Mouse (Mus musculus): ENCODE data around the gene Gstz1.
"Not testable (repeated sequence)": the region's sequence is repeated elsewhere in the genome, so short reads cannot be mapped to it uniquely, and the experiment has no call there.

Gene Gstz1

GRCm38 (mm10) chr12:87146966-87147365 is at the start of gene Gstz1:
Gstz1 (plus strand) TSS chr12:87147165.
- DNase-seq (ENCODE audit: low spot score), result peak; percentile 83

- DNase-seq (ENCODE audit: low spot score), result no peak
Observed at GRCm38 (mm10) chr12:87100331-87100730, 46.6 kb upstream of the Gstz1 start.

DNA sequence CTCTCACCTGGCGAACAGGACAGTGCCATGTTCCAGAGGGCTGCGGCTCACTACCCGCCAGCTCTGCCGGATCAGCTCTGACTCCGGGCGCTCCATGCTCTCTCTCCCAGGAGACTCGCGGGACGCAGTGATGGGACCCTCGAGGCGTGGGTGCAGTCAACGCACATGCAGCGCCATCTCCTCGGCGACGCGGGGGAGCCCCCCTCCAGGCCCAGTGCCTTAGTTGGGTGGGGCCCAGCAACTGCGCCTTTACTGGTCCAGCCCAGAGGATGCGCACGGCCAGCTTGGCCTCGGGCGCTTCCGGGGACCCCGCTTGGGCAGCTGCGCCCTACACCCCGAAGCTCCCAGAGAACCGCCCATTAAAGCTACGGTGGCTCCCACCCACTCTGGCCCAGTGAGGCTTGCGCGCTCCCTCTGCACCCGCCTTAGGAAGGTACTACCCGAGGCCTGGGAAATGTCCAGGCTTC is 44.8 kb upstream of the Gstz1 start, which contains the start of gene Ngb:
TSS of gene Ngb (minus strand) at position 375 of the 467 bp plus-strand sequence.
- DNase-seq (ENCODE audit: low spot score), result no peak

- DNase-seq (ENCODE audit: low spot score), result no peak
Observed at GRCm38 (mm10) chr12:87103471-87103870, 43.5 kb upstream of the Gstz1 start.

DNA sequence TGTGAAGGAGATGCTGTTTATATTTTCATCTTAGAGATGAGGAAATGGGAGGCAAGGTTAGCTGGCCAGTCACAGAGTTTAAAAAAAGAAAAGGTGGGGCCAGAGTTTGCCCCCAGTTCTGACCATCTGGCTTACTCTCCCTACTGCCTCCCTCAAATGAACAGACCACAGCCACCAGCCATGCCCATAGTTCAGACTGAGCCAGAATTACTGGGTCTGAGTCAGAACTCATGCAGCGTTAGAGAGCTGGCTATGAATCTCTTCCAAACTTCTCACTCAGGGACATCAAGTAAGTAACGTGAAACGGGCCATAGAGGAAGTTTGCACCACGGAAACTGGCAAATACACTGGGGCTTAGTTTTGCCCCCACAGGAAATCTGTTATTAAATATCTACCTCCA is 42.2 kb upstream of the Gstz1 start:
- no peak for DNase-seq (ENCODE audit: low spot score)

DNA sequence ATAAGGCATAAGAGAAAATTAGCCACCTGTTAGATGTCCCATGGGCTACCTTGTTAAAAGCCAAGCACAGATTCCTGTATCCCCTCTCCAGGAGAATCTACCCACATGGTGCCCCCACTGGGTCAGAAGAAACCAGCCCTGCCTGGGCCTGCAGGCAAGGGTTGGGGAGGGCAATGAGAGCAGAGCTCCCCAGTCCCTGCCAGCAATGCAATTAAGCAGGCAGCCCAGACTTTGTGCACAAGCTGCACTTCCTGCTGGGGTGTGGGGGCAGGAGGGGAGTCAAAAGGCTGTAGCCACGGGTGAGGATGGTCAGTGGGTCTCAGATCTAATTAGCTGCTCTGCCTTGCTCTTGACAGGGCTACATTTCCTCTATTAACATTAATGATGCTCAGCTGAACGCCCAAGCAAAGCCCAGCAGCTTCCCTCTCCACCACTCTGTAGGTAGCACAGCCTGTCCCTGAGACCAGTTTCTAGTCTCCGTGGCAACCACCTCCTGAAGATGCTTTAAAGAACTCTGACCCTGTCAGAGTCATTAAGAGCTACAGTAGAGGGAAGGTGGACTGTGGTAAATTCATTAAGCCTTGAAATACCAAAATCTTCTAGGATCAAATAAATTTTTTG is 39.5 kb upstream of the Gstz1 start:
- DNase-seq (ENCODE audit: low spot score), result no peak

DNA sequence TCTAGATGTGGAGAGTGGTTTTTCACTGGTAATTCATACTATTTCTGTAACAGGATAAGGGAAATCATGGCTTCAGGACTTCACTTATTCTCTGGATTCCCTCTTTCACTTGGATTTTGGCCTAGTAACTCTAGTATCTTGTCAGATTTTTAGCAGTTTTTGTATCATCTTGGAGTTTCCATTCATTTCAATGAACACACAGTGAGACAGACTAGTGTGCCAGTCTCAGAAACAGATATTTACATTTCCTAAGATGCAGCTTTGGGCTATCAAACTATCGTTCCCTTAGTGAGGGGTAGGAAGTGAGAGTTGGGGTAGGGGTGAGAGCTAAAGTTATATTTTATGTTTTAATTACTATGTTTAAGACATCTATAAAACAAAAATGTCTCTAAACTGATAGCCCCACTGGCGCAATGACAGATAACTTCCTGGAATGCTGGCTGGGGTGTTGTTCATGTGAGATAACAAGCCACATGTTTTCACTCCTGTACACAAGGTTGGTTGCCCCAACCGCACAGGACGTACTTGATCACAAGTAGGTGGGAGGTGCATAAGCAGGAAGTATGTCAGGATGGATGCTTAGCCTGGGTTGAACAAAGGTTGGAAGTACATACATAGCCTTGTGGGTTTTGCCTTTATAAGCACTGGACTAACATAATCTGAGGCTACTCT is 24.9 kb upstream of the Gstz1 start:
- no peak for DNase-seq (ENCODE audit: low spot score)

DNA sequence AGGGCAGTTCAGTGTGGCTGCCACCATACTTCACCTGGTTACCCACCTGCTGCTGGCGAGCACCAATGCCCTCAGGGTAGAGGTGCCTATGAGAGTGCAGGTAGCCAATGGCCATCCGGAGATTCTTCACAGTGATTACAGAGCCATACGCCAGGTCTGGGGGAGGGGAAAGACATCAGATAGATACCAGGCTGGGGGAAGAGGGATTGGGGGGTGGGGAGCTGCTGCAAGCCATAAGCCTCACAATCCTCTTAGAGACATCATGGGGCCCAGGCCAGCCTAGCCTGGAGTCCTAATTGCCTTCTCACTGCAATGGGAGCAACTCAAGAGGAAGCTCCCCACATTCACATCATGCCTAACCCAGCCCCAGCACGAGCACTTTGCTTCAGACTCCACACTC is 19.7 kb upstream of the Gstz1 start:
- DNase-seq (ENCODE audit: low spot score), result no peak

DNA sequence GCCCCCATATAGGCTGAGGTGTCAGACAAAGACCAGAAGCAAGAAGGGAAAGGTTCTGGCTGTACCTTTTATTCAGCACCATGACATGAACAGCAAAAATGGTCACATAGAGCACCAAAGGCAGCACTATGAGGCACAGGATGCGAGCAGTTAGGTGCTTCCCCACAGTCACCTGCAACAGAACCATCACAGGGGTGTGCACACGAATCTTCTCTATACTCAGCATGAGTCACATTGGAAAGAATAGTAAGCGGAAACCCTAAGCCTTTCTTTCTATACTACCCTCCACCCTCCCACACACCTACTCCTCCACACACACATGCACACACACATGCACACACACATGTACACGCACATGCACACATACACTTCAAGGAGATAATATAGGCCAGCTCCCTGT is 16.7 kb upstream of the Gstz1 start:
- DNase-seq (ENCODE audit: low spot score), result no peak

DNA sequence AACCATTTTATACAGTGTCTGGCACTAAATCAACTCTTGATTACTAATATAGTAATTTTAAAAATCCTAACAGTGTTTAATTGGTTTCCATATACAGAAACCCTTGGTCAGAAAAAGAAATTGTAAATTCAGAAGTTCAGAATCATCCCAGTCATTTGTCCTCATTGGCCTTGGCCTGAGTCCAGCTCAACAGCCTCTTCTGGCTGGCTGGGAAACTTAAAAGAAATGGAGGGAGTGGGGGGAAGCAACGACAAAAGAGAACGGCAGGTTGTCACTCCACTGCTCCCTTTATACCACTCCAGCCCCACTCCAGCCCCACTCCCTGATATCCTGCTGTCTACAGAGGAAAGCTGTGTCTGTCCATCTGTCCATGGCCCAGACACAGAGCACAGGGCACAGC is 15.8 kb upstream of the Gstz1 start:
- DNase-seq (ENCODE audit: low spot score), result no peak

- DNase-seq (ENCODE audit: low spot score), result no peak
Observed at GRCm38 (mm10) chr12:87131619-87132018, 15.3 kb upstream of the Gstz1 start.

DNA sequence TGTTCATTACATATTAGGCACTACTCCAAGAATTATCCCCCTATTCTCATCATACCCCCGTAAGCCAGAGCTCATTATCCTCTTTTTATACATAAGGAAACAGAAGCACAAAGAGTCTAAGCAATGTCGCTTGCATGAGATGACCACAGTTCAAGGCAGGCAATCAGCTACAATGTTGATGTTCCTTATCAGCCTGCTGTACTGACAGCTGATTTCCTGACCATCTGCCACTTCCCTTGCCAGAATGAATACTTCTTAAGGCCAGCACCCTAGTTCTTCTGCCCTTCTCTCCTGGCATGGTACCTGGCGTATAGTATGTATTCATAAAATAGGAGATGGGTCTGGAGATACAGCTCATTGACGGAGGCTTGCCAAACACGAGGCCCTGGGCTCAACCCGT is 14.8 kb upstream of the Gstz1 start:
- no peak for DNase-seq (ENCODE audit: low spot score)

GRCm38 (mm10) chr12:87132784-87133183 is 14.2 kb upstream of the Gstz1 start:
- DNase-seq (ENCODE audit: low spot score), result no peak

- no peak for DNase-seq (ENCODE audit: low spot score)
Observed at GRCm38 (mm10) chr12:87137439-87138341, 9.3 kb upstream of the Gstz1 start.

DNA sequence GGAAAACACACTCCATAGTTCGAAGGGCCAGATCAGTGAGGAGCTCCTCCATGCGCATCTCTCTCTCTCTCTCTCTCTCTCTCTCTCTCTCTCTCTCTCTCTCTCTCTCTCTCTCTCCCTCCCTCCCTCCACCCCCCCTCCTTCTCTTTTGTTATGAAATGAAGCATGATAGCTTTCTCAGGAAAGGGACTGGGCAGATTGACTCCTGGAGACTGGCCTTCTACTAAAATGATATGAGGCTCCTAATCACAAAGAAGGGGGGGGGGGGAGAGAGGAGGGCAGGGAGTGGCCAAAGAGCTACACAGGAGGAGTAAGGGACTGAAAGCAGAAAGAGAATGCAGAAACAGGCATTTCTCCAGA is 8.6 kb upstream of the Gstz1 start:
- no peak for DNase-seq (ENCODE audit: low spot score)

DNA sequence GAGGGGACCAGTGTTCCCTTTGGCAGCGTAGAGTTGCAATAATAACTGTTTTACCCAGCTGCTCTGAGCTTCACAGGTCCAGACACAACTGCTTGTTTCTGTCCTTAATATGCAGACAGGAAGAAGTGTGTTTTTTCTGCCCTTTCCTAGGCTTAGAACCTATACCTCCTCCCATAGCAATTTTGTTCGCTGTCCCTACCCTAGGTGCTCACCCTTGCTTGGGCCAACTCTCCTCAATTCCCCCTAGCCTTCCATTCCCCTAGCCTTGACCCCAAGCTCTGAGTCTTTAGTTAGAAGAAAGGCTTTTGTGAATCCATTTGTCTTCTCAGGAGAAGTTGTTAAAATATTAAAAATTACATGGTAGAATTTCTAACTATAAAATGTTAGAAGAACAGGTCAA is 8.2 kb upstream of the Gstz1 start:
- no peak for DNase-seq (ENCODE audit: low spot score)

- no peak for DNase-seq (ENCODE audit: low spot score)
Observed at GRCm38 (mm10) chr12:87142156-87142555, 4.8 kb upstream of the Gstz1 start.

- peak; percentile 81 for DNase-seq (ENCODE audit: low spot score)
Observed at GRCm38 (mm10) chr12:87147395-87148089, 577 bp downstream of the Gstz1 start, which contains the start of gene Pomt2. Pomt2 (minus strand) TSS chr12:87147968.

DNA sequence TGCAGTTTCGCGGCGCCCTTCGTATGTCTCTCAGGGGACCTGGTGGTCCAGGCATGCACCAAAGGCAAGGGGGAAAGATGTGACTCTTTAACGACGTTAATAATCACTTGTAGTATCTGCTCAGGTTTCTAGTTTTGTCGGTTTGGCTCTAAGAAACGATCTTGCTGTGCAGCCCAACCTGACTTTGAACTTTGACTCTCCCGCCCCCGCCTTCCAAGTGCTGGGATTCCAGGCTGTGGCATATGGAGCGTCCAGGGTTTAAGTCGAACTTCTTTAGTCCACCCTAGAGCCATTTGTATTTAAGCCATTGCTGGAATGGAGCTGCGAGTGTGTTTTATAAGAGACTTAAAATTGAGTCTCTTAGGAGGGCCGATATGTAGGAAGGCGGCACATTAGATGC is 1.2 kb downstream of the Gstz1 start:
- DNase-seq (ENCODE audit: low spot score), result no peak

GRCm38 (mm10) chr12:87149471-87149870 is 2.5 kb downstream of the Gstz1 start:
- no peak for DNase-seq (ENCODE audit: low spot score)

DNA sequence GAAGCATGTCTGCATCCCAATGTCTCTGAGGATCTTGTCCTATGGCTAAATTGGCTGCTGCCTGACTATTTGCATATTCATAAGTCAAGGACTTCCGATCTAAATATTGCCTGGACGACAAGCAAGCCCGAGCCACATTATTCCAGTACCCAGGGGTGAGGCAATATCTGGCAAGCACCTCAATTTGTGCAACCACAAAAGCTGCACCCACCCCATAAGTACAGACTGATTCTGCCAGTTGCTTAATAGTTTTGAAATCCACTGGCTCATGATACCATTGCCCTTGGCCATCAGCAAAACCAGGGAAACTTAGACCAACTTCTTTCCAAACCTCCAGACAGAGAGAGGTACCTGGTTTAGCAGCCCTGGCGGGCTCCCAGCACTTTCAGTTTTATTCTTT is 7.5 kb downstream of the Gstz1 start:
- not testable (repeated sequence) for DNase-seq (ENCODE audit: low spot score)

GRCm38 (mm10) chr12:87157361-87157760 is 10.4 kb downstream of the Gstz1 start:
- DNase-seq (ENCODE audit: low spot score), result no peak

Data from spleen, adult 12 weeks (tissue).